Mouse (Mus musculus): ENCODE data around the gene Med16. TPM values are rescaled to one million over a fixed set of nuclear protein-coding genes. Genes with fewer than 3 reads are reported as not detected.

Med16 gene
- polyA plus RNA-seq (2016; fragmentation: Nextera tagmentation; extraction: Ambion mirVana), result 26.6 and 27.4 TPM in 2 replicates

DNA sequence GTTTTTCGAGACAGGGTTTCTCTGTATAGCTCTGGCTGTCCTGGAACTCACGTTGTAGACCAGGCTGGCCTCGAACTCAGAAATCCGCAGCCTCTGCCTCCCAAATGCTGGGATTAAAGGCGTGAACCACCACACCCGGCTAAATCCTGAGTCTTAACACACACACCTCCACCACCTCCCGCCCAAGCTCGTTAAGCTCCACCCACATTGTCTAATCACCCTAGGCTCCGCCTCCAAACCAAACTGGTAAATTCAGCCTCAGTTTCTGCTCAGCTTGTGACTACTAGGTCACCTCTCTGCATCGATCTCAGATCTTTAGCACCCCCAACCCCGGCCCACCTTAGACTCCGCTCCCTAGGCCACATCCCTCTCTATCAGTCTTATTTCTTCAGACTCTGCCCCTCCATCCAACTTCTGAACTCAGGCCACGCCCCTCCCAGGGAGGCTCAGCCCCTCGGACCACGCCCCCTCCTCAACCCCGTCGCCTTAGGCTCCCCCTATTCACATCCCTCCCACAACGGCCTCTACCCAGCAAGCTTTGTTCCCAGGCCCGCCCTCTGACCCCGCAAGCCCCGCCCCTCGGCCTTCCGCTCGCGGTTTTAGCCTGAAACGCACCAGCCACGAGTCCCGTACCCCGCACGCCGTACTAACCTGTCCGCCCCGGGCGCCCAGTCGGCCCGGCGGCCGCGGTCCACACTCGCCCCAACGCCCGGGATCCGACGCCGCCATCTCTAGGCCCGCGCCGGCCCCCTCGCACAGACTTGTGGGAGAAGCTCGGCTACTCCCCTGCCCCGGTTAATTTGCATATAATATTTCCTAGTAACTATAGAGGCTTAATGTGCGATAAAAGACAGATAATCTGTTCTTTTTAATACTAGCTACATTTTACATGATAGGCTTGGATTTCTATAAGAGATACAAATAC, at the start of gene Med16:
Med16 (minus strand) TSS at position 757 of the 925 bp plus-strand sequence.
- Histone ChIP-seq H3K4me3 (peak within 1 kb of the TSS; percentile 84), H3K27me3 (replicated peaks) (no peaks in the 10 kb centered on the region), H3K36me3 (peaks cover 68% of the 10 kb centered on the region), H3K4me2 (peak within 1 kb of the TSS; percentile 72), H3K27ac (peak within 1 kb of the TSS; percentile 98), H3K4me1 (peaks cover 46% of the 10 kb centered on the region), H3K9ac (peak within 1 kb of the TSS; percentile 91), H3K9me3 (replicated peaks) (no peaks in the 10 kb centered on the region)
- peak; percentile 91 for ATAC-seq
- WGBS (ENCODE audit: insufficient replicate concordance), result 3% methylated on average over 51 of the region's 52 CpGs

- WGBS (ENCODE audit: insufficient replicate concordance), result 19% methylated on average over 21 of the region's 21 CpGs
- H3K9ac ChIP-seq, result no peak overlapping the region
- peak overlapping the region; percentile 48 for H3K4me2 ChIP-seq
- no peaks in the 10 kb centered on the region for H3K27me3 ChIP-seq (replicated peaks)
- peaks cover 24% of the 10 kb centered on the region for H3K36me3 ChIP-seq
- ATAC-seq, result no peak
- H3K27ac ChIP-seq, result no peak overlapping the region
- no peak overlapping the region for H3K4me3 ChIP-seq
- H3K9me3 ChIP-seq (replicated peaks), result no peaks in the 10 kb centered on the region
- H3K4me1 ChIP-seq, result peaks cover 38% of the 10 kb centered on the region
Observed at GRCm38 (mm10) chr10:79958140-79958816, 49.6 kb upstream of the Med16 start.

DNA sequence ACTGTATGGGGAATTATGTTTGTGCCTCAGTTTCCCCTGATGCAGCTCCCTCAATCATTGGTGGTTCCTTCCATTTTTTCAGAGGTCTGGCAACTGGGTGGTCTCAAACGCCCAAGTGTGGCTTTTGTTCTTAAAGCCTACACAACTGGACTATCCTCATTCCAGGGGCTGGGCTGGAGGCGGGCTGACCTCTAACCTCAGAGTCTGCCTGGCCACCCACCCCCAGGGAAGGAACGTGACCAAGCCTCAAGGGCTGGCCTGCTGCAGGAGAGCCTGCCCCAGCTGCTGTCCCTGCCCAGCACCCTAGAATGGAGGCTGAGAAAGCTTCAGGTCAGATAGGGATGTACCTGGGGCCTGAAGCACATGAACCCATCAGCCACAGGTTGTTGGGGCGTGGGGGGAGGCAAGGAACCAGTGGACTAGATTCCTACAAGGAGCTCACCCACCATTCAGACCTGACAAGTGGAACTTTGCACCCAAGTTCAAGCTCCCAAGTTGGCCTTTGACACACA, 48.0 kb upstream of the Med16 start:
- no peak overlapping the region for H3K27ac ChIP-seq

GRCm38 (mm10) chr10:79955691-79956090, 47.0 kb upstream of the Med16 start:
- no peaks in the 10 kb centered on the region for H3K27me3 ChIP-seq (replicated peaks)
- H3K4me3 ChIP-seq, result no peak overlapping the region
- WGBS (ENCODE audit: insufficient replicate concordance), result 79% methylated on average over 9 of the region's 9 CpGs
- peaks cover 22% of the 10 kb centered on the region for H3K36me3 ChIP-seq
- H3K9me3 ChIP-seq (replicated peaks), result no peaks in the 10 kb centered on the region
- no peak overlapping the region for H3K9ac ChIP-seq
- no peak overlapping the region for H3K4me2 ChIP-seq
- no peak overlapping the region for H3K27ac ChIP-seq
- peaks cover 26% of the 10 kb centered on the region for H3K4me1 ChIP-seq
- ATAC-seq, result no peak

More for the DNA sequence above, 48.0 kb upstream of the Med16 start:
- ATAC-seq, result no peak
- Histone ChIP-seq H3K9ac (peak overlapping the region; percentile 1; the same call in 1 of the 2 replicates), H3K4me1 (peaks cover 37% of the 10 kb centered on the region), H3K27me3 (replicated peaks) (no peaks in the 10 kb centered on the region), H3K36me3 (peaks cover 19% of the 10 kb centered on the region), H3K4me2 (no peak overlapping the region), H3K9me3 (replicated peaks) (no peaks in the 10 kb centered on the region), H3K4me3 (no peak overlapping the region)
- 33% methylated on average over 4 of the region's 4 CpGs for WGBS (ENCODE audit: insufficient replicate concordance)

DNA sequence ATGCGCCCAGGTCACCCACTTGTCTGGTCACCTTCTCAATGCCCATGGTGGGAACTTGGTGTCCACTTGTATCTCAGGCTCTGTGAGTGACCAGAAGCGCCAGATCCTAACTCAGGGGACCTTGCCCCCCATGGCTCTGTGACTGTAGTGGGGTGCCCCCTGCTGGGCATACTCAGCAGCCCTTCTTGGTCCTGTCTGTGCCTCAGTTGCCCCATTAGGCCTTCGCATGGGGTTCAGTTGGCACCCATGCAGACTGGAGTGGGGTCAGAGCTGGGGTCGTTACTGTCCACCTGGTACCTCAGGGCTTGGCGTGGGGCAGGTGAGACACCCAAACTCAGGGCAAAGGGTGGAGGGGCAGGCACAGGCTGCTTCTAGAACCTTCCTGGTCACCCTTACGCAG, 45.2 kb upstream of the Med16 start:
- ATAC-seq, result no peak
- Histone ChIP-seq H3K27me3 (replicated peaks) (no peaks in the 10 kb centered on the region), H3K9ac (no peak overlapping the region), H3K4me2 (no peak overlapping the region), H3K9me3 (replicated peaks) (no peaks in the 10 kb centered on the region), H3K27ac (no peak overlapping the region), H3K4me1 (peaks cover 26% of the 10 kb centered on the region), H3K36me3 (peaks cover 40% of the 10 kb centered on the region), H3K4me3 (no peak overlapping the region)
- WGBS (ENCODE audit: insufficient replicate concordance), result 72% methylated on average over 6 of the region's 6 CpGs

DNA sequence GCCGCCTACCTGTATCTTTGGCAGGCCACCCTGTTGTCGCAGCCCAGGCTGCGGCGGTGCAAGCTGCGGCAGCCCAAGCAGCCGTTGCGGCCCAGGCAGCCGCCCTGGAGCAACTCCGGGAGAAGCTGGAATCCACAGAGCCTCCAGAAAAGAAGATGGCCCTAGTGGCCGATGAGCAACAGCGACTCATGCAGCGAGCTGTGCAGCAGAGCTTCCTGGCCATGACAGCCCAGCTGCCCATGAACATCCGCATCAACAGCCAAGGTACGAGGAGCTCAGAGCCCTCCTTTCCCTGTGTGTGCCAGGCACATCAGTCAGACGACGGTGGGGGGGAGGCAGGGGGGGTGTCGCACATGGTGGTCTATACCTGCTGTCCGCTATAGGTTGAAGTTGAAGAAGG, 41.9 kb upstream of the Med16 start:
- Histone ChIP-seq H3K27me3 (replicated peaks) (no peaks in the 10 kb centered on the region), H3K9ac (no peak overlapping the region), H3K4me2 (no peak overlapping the region), H3K4me1 (peaks cover 40% of the 10 kb centered on the region), H3K36me3 (peaks cover 52% of the 10 kb centered on the region), H3K27ac (no peak overlapping the region), H3K9me3 (replicated peaks) (no peaks in the 10 kb centered on the region), H3K4me3 (no peak overlapping the region)
- no peak for ATAC-seq
- 90% methylated on average over 18 of the region's 18 CpGs for WGBS (ENCODE audit: insufficient replicate concordance)

GRCm38 (mm10) chr10:79949873-79950272, 41.1 kb upstream of the Med16 start:
- Histone ChIP-seq H3K27ac (0 out of 2 replicates have a peak overlapping the region, but pooled peaks have one; percentile 11), H3K4me3 (no peak overlapping the region), H3K27me3 (replicated peaks) (no peaks in the 10 kb centered on the region), H3K9me3 (replicated peaks) (no peaks in the 10 kb centered on the region), H3K4me2 (no peak overlapping the region), H3K4me1 (peaks cover 48% of the 10 kb centered on the region), H3K9ac (no peak overlapping the region), H3K36me3 (peaks cover 52% of the 10 kb centered on the region)
- no peak for ATAC-seq
- WGBS (ENCODE audit: insufficient replicate concordance), result 78% methylated on average over 4 of the region's 4 CpGs

DNA sequence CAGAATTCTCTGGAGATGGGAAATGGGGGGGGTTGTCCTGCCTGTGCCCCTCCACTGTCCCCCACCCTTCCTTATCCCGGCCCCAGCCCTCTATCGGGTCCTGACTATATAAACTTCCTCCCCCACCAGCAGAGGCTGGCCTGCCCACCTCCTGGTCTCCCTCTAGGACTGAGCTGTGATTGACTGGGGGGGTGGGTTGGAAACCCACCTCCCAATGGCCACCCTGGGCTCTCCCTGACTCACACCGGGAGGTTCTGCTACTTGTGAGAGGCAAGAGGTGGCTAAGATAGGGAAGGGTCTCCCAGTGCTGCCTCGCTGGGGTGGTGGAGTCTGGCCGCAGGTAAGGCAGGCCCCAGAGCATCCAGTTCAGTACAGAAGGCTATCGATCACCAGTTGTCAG, 38.8 kb upstream of the Med16 start:
- H3K27ac ChIP-seq, result peak overlapping the region; percentile 91
- no peak overlapping the region for H3K4me3 ChIP-seq
- H3K4me1 ChIP-seq, result peaks cover 67% of the 10 kb centered on the region
- no peak overlapping the region for H3K9ac ChIP-seq
- no peaks in the 10 kb centered on the region for H3K27me3 ChIP-seq (replicated peaks)
- 58% methylated on average over 6 of the region's 6 CpGs for WGBS (ENCODE audit: insufficient replicate concordance)
- H3K4me2 ChIP-seq, result peak overlapping the region; percentile 67
- peaks cover 50% of the 10 kb centered on the region for H3K36me3 ChIP-seq
- ATAC-seq, result no peak
- H3K9me3 ChIP-seq (replicated peaks), result no peaks in the 10 kb centered on the region

DNA sequence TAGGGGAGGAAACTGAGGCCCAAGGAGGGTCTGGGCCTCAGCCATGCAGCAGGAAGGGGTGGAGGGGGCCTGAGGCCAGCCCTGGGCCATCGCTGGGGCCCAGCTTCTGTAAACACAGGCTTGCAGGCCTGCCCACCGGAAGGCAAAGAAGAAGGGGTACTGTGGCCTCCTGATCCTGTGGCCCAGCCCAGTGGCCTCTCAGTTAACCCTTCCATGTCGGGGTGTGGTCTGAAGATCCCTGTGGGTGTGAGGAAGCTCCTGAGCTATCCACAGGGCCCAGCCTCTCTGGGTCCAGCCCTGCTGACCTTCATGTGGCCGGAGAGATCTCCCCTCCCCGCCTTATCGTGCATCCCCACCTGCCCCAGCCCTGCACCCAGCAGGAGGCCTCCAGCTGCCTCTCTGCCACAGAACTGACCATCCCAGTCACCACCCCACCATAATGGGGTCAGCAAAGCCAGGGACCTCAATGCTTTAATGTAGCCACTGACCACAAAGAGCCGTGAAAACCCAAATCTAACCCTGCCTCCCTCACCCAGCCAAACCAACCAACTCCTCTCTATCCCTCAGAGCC, 38.1 kb upstream of the Med16 start:
- Histone ChIP-seq H3K9me3 (replicated peaks) (no peaks in the 10 kb centered on the region), H3K27ac (peak overlapping the region; percentile 91), H3K9ac (peak overlapping the region; percentile 62), H3K4me1 (peaks cover 72% of the 10 kb centered on the region), H3K27me3 (replicated peaks) (no peaks in the 10 kb centered on the region), H3K36me3 (peaks cover 54% of the 10 kb centered on the region), H3K4me3 (peak overlapping the region; percentile 30), H3K4me2 (peak overlapping the region; percentile 67)
- WGBS (ENCODE audit: insufficient replicate concordance), result 6% methylated on average over 7 of the region's 7 CpGs
- peak; percentile 78 for ATAC-seq

GRCm38 (mm10) chr10:79945507-79946234, 36.9 kb upstream of the Med16 start:
- Histone ChIP-seq H3K27ac (peak overlapping the region; percentile 91), H3K4me1 (peaks cover 82% of the 10 kb centered on the region), H3K36me3 (peaks cover 54% of the 10 kb centered on the region), H3K4me3 (peak overlapping the region; percentile 13; the same call in 1 of the 2 replicates), H3K27me3 (replicated peaks) (no peaks in the 10 kb centered on the region), H3K4me2 (peak overlapping the region; percentile 67), H3K9me3 (replicated peaks) (no peaks in the 10 kb centered on the region), H3K9ac (peak overlapping the region; percentile 62)
- ATAC-seq, result peak; percentile 9; the same call in 1 of the 2 replicates
- 47% methylated on average over 16 of the region's 16 CpGs for WGBS (ENCODE audit: insufficient replicate concordance)

GRCm38 (mm10) chr10:79943471-79943901, 34.8 kb upstream of the Med16 start:
- Histone ChIP-seq H3K4me3 (no peak overlapping the region), H3K9ac (peak overlapping the region; percentile 47; the same call in 1 of the 2 replicates), H3K9me3 (replicated peaks) (no peaks in the 10 kb centered on the region), H3K36me3 (peaks cover 39% of the 10 kb centered on the region), H3K4me1 (peaks cover 88% of the 10 kb centered on the region), H3K27me3 (replicated peaks) (no peaks in the 10 kb centered on the region), H3K27ac (peak overlapping the region; percentile 91), H3K4me2 (peak overlapping the region; percentile 35)
- 48% methylated on average over 9 of the region's 9 CpGs for WGBS (ENCODE audit: insufficient replicate concordance)
- ATAC-seq, result no peak

Data from liver, embryonic 12.5 days (tissue).